Mouse (Mus musculus): Measurements from ENCODE around the gene Hoxa6. TPM values are rescaled to one million over a fixed set of nuclear protein-coding genes. Genes with fewer than 3 reads are reported as not detected.

Hoxa6 gene
- polyA plus RNA-seq, 1 experiment, result not detected

- DNase-seq (ENCODE audit: low read depth in 1 of 2, low spot score in 2 of 2), result no peak
- Histone ChIP-seq H3K4me3 (ENCODE audit: extremely low read depth, insufficient read depth, insufficient read length) (peak overlapping the region; percentile 5; the same call in 1 of the 2 replicates), H3K27ac (ENCODE audit: insufficient read depth, low read length) (no peak overlapping the region), H3K27me3 (ENCODE audit: control insufficient read depth, insufficient read depth, low read length) (peaks cover 50% of the 10 kb centered on the region), H3K36me3 (ENCODE audit: control insufficient read depth, insufficient read depth, low read length) (no peaks in the 10 kb centered on the region), H3K4me1 (ENCODE audit: control insufficient read depth, insufficient read depth, insufficient read length) (peaks cover 20% of the 10 kb centered on the region)
- TF ChIP-seq POLR2A (IDR thresholded peaks at IDR 0.05; ENCODE audit: low read depth, low read length) (no peak), CTCF (IDR thresholded peaks at IDR 0.05; ENCODE audit: extremely low read depth, insufficient read depth, insufficient read length, insufficient replicate concordance) (no peak)
- WGBS, result 1% methylated on average over 18 of the region's 18 CpGs
Observed at GRCm38 (mm10) chr6:52232568-52232965, 24.0 kb upstream of the Hoxa6 start.

DNA sequence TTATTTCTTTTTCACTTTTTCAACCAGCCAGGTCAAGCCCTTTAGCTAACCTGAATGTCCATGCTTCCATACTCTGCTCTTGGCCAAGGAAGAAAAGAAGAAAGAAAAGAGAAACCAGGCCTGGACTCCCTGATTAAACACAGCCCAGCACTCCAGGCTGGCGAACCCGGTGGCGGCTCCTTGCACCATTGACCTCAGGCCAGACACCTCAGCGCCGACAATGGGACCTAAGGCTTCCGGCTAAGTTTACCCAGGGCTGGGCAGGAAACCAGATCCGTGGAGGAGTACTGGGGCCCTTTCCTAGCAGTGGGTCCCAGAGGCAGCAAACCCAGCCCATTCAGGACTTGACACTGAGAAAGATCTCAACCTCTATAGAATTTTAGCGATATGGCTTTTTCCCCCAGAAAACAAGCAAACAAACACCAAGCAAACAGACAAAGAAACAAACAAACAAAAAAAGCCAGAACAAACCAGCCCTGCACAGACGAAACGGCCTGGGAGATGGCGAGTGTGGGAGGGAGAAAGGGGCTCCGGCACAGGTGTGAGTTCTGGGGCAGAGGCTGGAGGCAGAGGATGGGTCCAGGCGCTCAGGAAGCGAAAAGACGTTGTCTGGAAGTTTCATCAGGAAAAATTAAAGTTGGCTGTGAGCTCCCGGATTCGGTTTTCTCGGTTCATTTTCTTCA is 23.5 kb upstream of the Hoxa6 start:
- H3K27ac ChIP-seq (ENCODE audit: insufficient read depth, low read length), result no peak overlapping the region
- H3K4me1 ChIP-seq (ENCODE audit: control insufficient read depth, insufficient read depth, insufficient read length), result peaks cover 20% of the 10 kb centered on the region
- WGBS, result 5% methylated on average over 18 of the region's 18 CpGs
- TF ChIP-seq POLR2A (IDR thresholded peaks at IDR 0.05; ENCODE audit: low read depth, low read length) (no peak), CTCF (IDR thresholded peaks at IDR 0.05; ENCODE audit: extremely low read depth, insufficient read depth, insufficient read length, insufficient replicate concordance) (no peak)
- H3K27me3 ChIP-seq (ENCODE audit: control insufficient read depth, insufficient read depth, low read length), result peaks cover 51% of the 10 kb centered on the region
- no peaks in the 10 kb centered on the region for H3K36me3 ChIP-seq (ENCODE audit: control insufficient read depth, insufficient read depth, low read length)
- no peak for DNase-seq (ENCODE audit: low read depth in 1 of 2, low spot score in 2 of 2)
- peak overlapping the region; percentile 5; the same call in 1 of the 2 replicates for H3K4me3 ChIP-seq (ENCODE audit: extremely low read depth, insufficient read depth, insufficient read length)

GRCm38 (mm10) chr6:52230516-52231165 is 22.1 kb upstream of the Hoxa6 start, which contains the start of gene Hoxa9:
Hoxa9 (minus strand) TSS chr6:52231089.
- no peak within 1 kb of the TSS for H3K27ac ChIP-seq (ENCODE audit: insufficient read depth, low read length)
- no peak for DNase-seq (ENCODE audit: low read depth in 1 of 2, low spot score in 2 of 2)
- no peak within 1 kb of the TSS for H3K4me3 ChIP-seq (ENCODE audit: extremely low read depth, insufficient read depth, insufficient read length)
- TF ChIP-seq POLR2A (IDR thresholded peaks at IDR 0.05; ENCODE audit: low read depth, low read length) (no peak), CTCF (IDR thresholded peaks at IDR 0.05; ENCODE audit: extremely low read depth, insufficient read depth, insufficient read length, insufficient replicate concordance) (no peak)
- 4% methylated on average over 22 of the region's 36 CpGs for WGBS
- no peaks in the 10 kb centered on the region for H3K36me3 ChIP-seq (ENCODE audit: control insufficient read depth, insufficient read depth, low read length)
- H3K4me1 ChIP-seq (ENCODE audit: control insufficient read depth, insufficient read depth, insufficient read length), result peaks cover 24% of the 10 kb centered on the region
- H3K27me3 ChIP-seq (ENCODE audit: control insufficient read depth, insufficient read depth, low read length), result peaks cover 63% of the 10 kb centered on the region

DNA sequence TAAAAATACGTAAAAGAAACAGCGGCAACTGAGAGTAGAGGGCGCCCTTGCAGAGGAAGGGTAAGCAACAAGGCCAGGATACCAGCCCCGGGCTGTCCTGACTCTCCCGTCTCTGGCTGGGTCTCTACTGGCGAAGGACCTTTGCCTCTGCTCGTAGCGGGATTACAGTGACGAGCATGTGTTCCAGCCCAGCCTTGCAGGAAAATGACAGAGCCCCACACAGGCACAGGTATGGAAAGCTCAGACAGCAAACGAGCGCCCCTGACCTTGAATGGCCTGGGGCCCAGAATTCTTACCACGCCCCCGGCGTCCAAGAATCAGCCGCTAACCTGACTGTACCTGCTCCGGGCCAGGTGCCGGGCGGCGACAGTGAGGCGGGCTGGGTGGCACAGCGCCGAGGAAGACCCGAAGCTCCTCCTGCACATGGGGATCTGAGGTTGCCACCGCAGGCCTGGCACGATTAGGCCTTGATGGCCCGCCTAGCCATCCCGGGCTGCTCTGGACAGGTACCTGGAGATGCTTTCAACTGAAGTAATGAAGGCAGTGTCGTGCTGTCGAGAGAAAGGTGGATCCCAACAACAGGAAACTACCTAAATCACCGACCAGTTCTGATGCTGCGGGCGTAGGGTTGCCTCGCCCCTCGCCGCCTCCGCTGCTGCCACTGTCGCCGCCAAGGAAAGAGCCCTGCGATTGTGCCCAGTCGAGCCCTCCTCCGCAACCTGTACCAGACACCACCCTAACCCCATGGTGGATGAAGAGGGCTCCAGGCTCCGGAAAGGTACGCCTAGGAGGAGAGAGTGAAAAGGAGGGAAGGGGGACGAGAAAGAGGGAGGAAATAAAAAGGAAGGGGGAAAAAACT is 21.3 kb upstream of the Hoxa6 start:
- Histone ChIP-seq H3K4me3 (ENCODE audit: extremely low read depth, insufficient read depth, insufficient read length) (no peak overlapping the region), H3K4me1 (ENCODE audit: control insufficient read depth, insufficient read depth, insufficient read length) (peaks cover 25% of the 10 kb centered on the region), H3K27ac (ENCODE audit: insufficient read depth, low read length) (no peak overlapping the region), H3K36me3 (ENCODE audit: control insufficient read depth, insufficient read depth, low read length) (no peaks in the 10 kb centered on the region), H3K27me3 (ENCODE audit: control insufficient read depth, insufficient read depth, low read length) (peaks cover 64% of the 10 kb centered on the region)
- TF ChIP-seq CTCF (IDR thresholded peaks at IDR 0.05; ENCODE audit: extremely low read depth, insufficient read depth, insufficient read length, insufficient replicate concordance) (no peak), POLR2A (IDR thresholded peaks at IDR 0.05; ENCODE audit: low read depth, low read length) (no peak)
- 3% methylated on average over 43 of the region's 44 CpGs for WGBS
- DNase-seq (ENCODE audit: low read depth in 1 of 2, low spot score in 2 of 2), result no peak

DNA sequence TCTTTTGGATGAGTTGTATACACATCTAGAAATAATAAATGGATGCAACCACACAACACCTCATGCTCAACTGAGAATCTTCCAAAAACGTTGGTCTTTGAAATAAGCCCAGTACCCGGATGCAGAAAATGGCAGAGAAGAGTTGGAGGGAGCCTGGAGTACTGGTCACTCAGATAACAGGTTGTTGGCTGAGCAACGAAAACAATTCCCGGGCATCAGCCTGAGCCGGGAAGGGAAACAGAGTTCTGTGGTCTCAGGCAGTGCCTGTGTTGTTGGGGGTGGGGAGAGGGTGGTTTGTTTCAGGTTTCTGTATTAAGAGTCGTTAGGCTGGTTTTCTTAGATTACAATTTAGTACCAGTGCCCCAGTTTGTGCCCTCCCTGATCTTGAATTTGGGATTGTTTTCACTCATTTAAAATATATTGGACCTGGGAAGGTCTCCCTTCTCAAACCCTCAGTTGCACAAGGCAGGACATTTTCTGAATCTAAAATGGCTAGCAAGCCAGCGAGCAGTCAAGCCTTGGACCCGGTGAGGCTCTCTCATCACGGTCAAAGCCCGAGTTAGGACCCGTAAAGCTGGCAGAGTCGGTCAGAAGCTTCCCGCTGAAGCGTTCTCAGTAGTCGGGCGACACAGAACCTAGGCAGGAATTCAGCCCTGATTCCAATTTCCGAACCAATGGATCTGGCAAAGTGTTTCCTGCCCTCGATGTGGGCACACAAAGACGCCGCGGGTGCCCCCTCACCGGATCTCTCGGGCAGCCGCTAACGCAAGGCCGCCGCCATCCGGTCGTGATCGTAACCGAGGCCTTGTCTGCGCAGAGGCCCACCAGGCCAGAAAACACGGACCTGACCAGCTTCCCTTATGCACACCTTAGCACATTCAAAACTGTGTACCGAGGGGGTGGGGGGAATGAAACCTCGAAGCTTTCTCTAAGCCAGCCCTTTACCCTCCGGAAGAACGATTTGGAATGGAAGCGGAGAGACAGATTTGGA is 20.2 kb upstream of the Hoxa6 start:
- peaks cover 17% of the 10 kb centered on the region for H3K4me1 ChIP-seq (ENCODE audit: control insufficient read depth, insufficient read depth, insufficient read length)
- DNase-seq (ENCODE audit: low read depth in 1 of 2, low spot score in 2 of 2), result no peak
- TF ChIP-seq CTCF (IDR thresholded peaks at IDR 0.05; ENCODE audit: extremely low read depth, insufficient read depth, insufficient read length, insufficient replicate concordance) (no peak), POLR2A (IDR thresholded peaks at IDR 0.05; ENCODE audit: low read depth, low read length) (no peak)
- 3% methylated on average over 38 of the region's 38 CpGs for WGBS
- H3K36me3 ChIP-seq (ENCODE audit: control insufficient read depth, insufficient read depth, low read length), result no peaks in the 10 kb centered on the region
- 0 out of 2 replicates have a peak overlapping the region, but pooled peaks have one; percentile 18 for H3K4me3 ChIP-seq (ENCODE audit: extremely low read depth, insufficient read depth, insufficient read length)
- no peak overlapping the region for H3K27ac ChIP-seq (ENCODE audit: insufficient read depth, low read length)
- peaks cover 61% of the 10 kb centered on the region for H3K27me3 ChIP-seq (ENCODE audit: control insufficient read depth, insufficient read depth, low read length)

Data from spleen, adult 2 months (tissue).